Mouse (Mus musculus): Measurements from ENCODE around the gene Ndel1.

- TF ChIP-seq CTCF (IDR thresholded peaks at IDR 0.05; ENCODE audit: low read depth, low read length) (no peak), TAL1 (conservative IDR thresholded peaks at IDR 0.05; ENCODE audit: low read depth, low read length) (no peak), GATA2 (IDR thresholded peaks at IDR 0.05; ENCODE audit: borderline replicate concordance, low read depth, low read length) (no peak), POLR2AphosphoS5 (IDR thresholded peaks at IDR 0.05; ENCODE audit: insufficient replicate concordance, low read depth, low read length) (no peak), GATA1 (IDR thresholded peaks at IDR 0.05; ENCODE audit: borderline replicate concordance, low read length) (no peak)
Measured at GRCm38 (mm10) chr11:68871748-68872147, at the start of gene Ndel1.
